Mouse (Mus musculus) neural tube, embryonic 11.5 days (tissue): ENCODE results near the gene Adra2a. TPM values are rescaled to one million over a fixed set of nuclear protein-coding genes. Genes with fewer than 3 reads are reported as not detected.
A peak's percentile ranks its signal among the peaks of the same experiment; 100 is the strongest.

ENCODE experiments used
- ATAC-seq: fragments of 200-750 bp; cut with Nextera tagmentation; 2 replicates; pipeline ENCODE4 v1.8.0; 2017; ENCODE audit warnings: moderate number of reproducible peaks, mild to moderate bottlenecking, moderate TSS enrichment, moderate library complexity; ENCODE audit not compliant: insufficient read depth, low FRiP score, low TSS enrichment
- DNase-seq: peaks from one replicate; pipeline ENCODE4 v3.0.0-alpha.2; 2015; ENCODE audit warnings: low spot score
- H3K27ac ChIP-seq: fragments of 300-500 bp; sonication (generic); 2 replicates; pipeline ENCODE4 v1.5.1; 2014; ENCODE audit warnings: low read depth, mild to moderate bottlenecking, low read length
- H3K27me3 ChIP-seq: fragments of 300-500 bp; sonication (generic); 2 replicates; pipeline ENCODE4 v1.6.1; 2014; ENCODE audit warnings: mild to moderate bottlenecking, low read length, mixed read lengths; ENCODE audit not compliant: control insufficient read depth, insufficient read depth
- H3K36me3 ChIP-seq: fragments of 300-500 bp; sonication (generic); 2 replicates; pipeline ENCODE4 v1.6.1; 2014; ENCODE audit warnings: mild to moderate bottlenecking, low read length, moderate library complexity, mixed read lengths; ENCODE audit not compliant: control insufficient read depth, insufficient read depth
- H3K4me1 ChIP-seq: fragments of 300-500 bp; sonication (generic); 2 replicates; pipeline ENCODE4 v1.6.1; 2014; ENCODE audit warnings: low read length, mixed read lengths; ENCODE audit not compliant: control insufficient read depth, insufficient read depth
- H3K4me2 ChIP-seq: fragments of 300-500 bp; sonication (generic); 2 replicates; pipeline ENCODE4 v1.6.1; 2014; ENCODE audit warnings: low read depth, mild to moderate bottlenecking, moderate library complexity
- H3K4me3 ChIP-seq: fragments of 300-500 bp; sonication (generic); 2 replicates; pipeline ENCODE4 v1.5.1; 2014; ENCODE audit warnings: low read depth, low read length
- H3K9ac ChIP-seq: fragments of 300-500 bp; sonication (generic); 2 replicates; pipeline ENCODE4 v1.6.1; 2014; ENCODE audit warnings: mild to moderate bottlenecking, low read length
- H3K9me3 ChIP-seq: fragments of 300-500 bp; sonication (generic); 2 replicates; pipeline ENCODE4 v1.6.1; 2016; ENCODE audit warnings: low read length; ENCODE audit not compliant: control insufficient read depth
- WGBS: fragments of 180-500 bp; shearing (Covaris S2); extraction: QIAGEN DNeasy Blood & Tissue Kit; methylation state at CpG from one replicate; pipeline ENCODE4 v1.1.7; 2014; 5-methylcytosine and 5-hydroxymethylcytosine counted together
- polyA plus RNA-seq: library from polyadenylated mRNA; unstranded; fragments of >200 nt; fragmentation: Nextera tagmentation; extraction: Ambion mirVana; gene quantifications from 2 replicates; pipeline ENCODE4 v1.2.1, GENCODE M21; 2014

Gene Adra2a
- polyA plus RNA-seq, 1 experiment from 2014 or later, result 1.3 TPM

- Histone ChIP-seq H3K36me3 (no peaks in the 10 kb centered on the region), H3K27me3 (no peaks in the 10 kb centered on the region), H3K27ac (no peak overlapping the region), H3K4me1 (no peaks in the 10 kb centered on the region), H3K4me2 (no peak overlapping the region), H3K9ac (no peak overlapping the region), H3K4me3 (no peak overlapping the region), H3K9me3 (no peaks in the 10 kb centered on the region)
- 76% methylated on average over 6 of the region's 7 CpGs for WGBS
- DNase-seq (no peak), ATAC-seq (no peak)
These were observed 24.5 kb downstream of the Adra2a start for GRCm38 (mm10) chr19:54068447-54068846.

- no peak for DNase-seq
- Histone ChIP-seq H3K9me3 (no peaks in the 10 kb centered on the region), H3K27me3 (no peaks in the 10 kb centered on the region), H3K9ac (no peak overlapping the region), H3K4me1 (no peaks in the 10 kb centered on the region), H3K27ac (no peak overlapping the region), H3K4me3 (no peak overlapping the region), H3K36me3 (no peaks in the 10 kb centered on the region), H3K4me2 (no peak overlapping the region)
- WGBS, result 83% methylated on average over 5 of the region's 5 CpGs
- ATAC-seq, result no peak
These were observed 26.6 kb downstream of the Adra2a start for GRCm38 (mm10) chr19:54070521-54070920.

- WGBS, result 88% methylated on average over 5 of the region's 5 CpGs
These were observed 28.4 kb downstream of the Adra2a start for GRCm38 (mm10) chr19:54072233-54072800.

GRCm38 (mm10) chr19:54076362-54077349, 32.7 kb downstream of the Adra2a start:
- WGBS, result 12% methylated on average over 10 of the region's 10 CpGs
- Histone ChIP-seq H3K9me3 (no peaks in the 10 kb centered on the region), H3K4me2 (no peak overlapping the region), H3K36me3 (no peaks in the 10 kb centered on the region), H3K4me3 (no peak overlapping the region), H3K4me1 (no peaks in the 10 kb centered on the region), H3K27me3 (no peaks in the 10 kb centered on the region), H3K9ac (no peak overlapping the region), H3K27ac (no peak overlapping the region)
- no peak for DNase-seq
- peak; percentile 82 for ATAC-seq

More at GRCm38 (mm10) chr19:54072233-54072800, 28.4 kb downstream of the Adra2a start:
- Histone ChIP-seq H3K9ac (no peak overlapping the region), H3K9me3 (no peaks in the 10 kb centered on the region), H3K4me2 (no peak overlapping the region), H3K27me3 (no peaks in the 10 kb centered on the region), H3K4me3 (no peak overlapping the region), H3K4me1 (no peaks in the 10 kb centered on the region), H3K36me3 (no peaks in the 10 kb centered on the region), H3K27ac (no peak overlapping the region)
- ATAC-seq (no peak), DNase-seq (no peak)

- no peaks in the 10 kb centered on the region for H3K9me3 ChIP-seq
- no peak for ATAC-seq
- H3K4me3 ChIP-seq, result no peak overlapping the region
- no peak overlapping the region for H3K27ac ChIP-seq
- no peak for DNase-seq
- H3K36me3 ChIP-seq, result no peaks in the 10 kb centered on the region
- H3K9ac ChIP-seq, result no peak overlapping the region
- WGBS, result 87% methylated on average over 9 of the region's 9 CpGs
- no peak overlapping the region for H3K4me2 ChIP-seq
- H3K4me1 ChIP-seq, result no peaks in the 10 kb centered on the region
- no peaks in the 10 kb centered on the region for H3K27me3 ChIP-seq
These were observed 37.4 kb downstream of the Adra2a start for GRCm38 (mm10) chr19:54081303-54081702.

- WGBS, result 89% methylated on average over 9 of the region's 9 CpGs
These were observed 37.8 kb downstream of the Adra2a start for GRCm38 (mm10) chr19:54081716-54082165.

GRCm38 (mm10) chr19:54087319-54087718, 43.4 kb downstream of the Adra2a start:
- Histone ChIP-seq H3K4me2 (no peak overlapping the region), H3K9ac (no peak overlapping the region), H3K4me3 (no peak overlapping the region), H3K4me1 (no peaks in the 10 kb centered on the region), H3K27me3 (no peaks in the 10 kb centered on the region), H3K9me3 (no peaks in the 10 kb centered on the region), H3K27ac (no peak overlapping the region), H3K36me3 (no peaks in the 10 kb centered on the region)
- no peak for ATAC-seq
- no peak for DNase-seq
- 73% methylated on average over 10 of the region's 10 CpGs for WGBS

More at GRCm38 (mm10) chr19:54081716-54082165, 37.8 kb downstream of the Adra2a start:
- Histone ChIP-seq H3K27me3 (no peaks in the 10 kb centered on the region), H3K4me1 (no peaks in the 10 kb centered on the region), H3K27ac (no peak overlapping the region), H3K9ac (no peak overlapping the region), H3K4me2 (no peak overlapping the region), H3K36me3 (no peaks in the 10 kb centered on the region), H3K4me3 (no peak overlapping the region), H3K9me3 (no peaks in the 10 kb centered on the region)
- DNase-seq (no peak), ATAC-seq (no peak)

GRCm38 (mm10) chr19:54093599-54093998, 49.6 kb downstream of the Adra2a start:
- Histone ChIP-seq H3K27me3 (no peaks in the 10 kb centered on the region), H3K36me3 (no peaks in the 10 kb centered on the region), H3K4me3 (no peak overlapping the region), H3K9me3 (no peaks in the 10 kb centered on the region), H3K4me1 (0 out of 2 replicates have a peak, but pooled peaks cover 2% of the 10 kb centered on the region), H3K27ac (no peak overlapping the region), H3K4me2 (no peak overlapping the region), H3K9ac (no peak overlapping the region)
- ATAC-seq, result no peak
- 86% methylated on average over 3 of the region's 3 CpGs for WGBS
- DNase-seq, result no peak
